Mouse (Mus musculus): Measurements from ENCODE around the gene Zfp346.

- TF ChIP-seq FLI1 (IDR thresholded peaks at IDR 0.05; ENCODE audit: low read length) (no peak), GATA1 (IDR thresholded peaks at IDR 0.05; ENCODE audit: borderline replicate concordance, low read length) (no peak)
Observed at GRCm38 (mm10) chr13:55133448-55133847, 28.3 kb downstream of the Zfp346 start, which contains the start of gene Gm17617.

Data from megakaryocyte, embryonic 14.5 days (primary cell).